Mouse (Mus musculus): ENCODE data around the gene Tmem144. TPM values are rescaled to one million over a fixed set of nuclear protein-coding genes. Genes with fewer than 3 reads are reported as not detected.

The Tmem144 gene
- polyA plus RNA-seq, 1 experiment from 2014 or later: 2.0 TPM

- Histone ChIP-seq H3K36me3 (ENCODE audit: control insufficient read depth, insufficient read depth, low read length) (no peaks in the 10 kb centered on the region), H3K27me3 (ENCODE audit: control insufficient read depth, insufficient read depth, low read length) (no peaks in the 10 kb centered on the region), H3K4me2 (no peak overlapping the region), H3K9ac (ENCODE audit: low read length) (no peak overlapping the region), H3K9me3 (ENCODE audit: control insufficient read depth, low read length) (no peaks in the 10 kb centered on the region), H3K27ac (ENCODE audit: low read depth, low read length) (no peak overlapping the region), H3K4me1 (ENCODE audit: control insufficient read depth, insufficient read depth, low read length) (no peaks in the 10 kb centered on the region), H3K4me3 (ENCODE audit: low read depth, low read length) (no peak overlapping the region)
- DNase-seq (ENCODE audit: low spot score, missing footprints) (no peak), ATAC-seq (ENCODE audit: low FRiP score) (no peak)
- WGBS: 96% methylated on average over 7 of the region's 7 CpGs
Observed at GRCm38 (mm10) chr3:79823176-79823575, 29.4 kb downstream of the Tmem144 start.

GRCm38 (mm10) chr3:79821131-79821530 lies 31.4 kb downstream of the Tmem144 start:
- H3K4me2 ChIP-seq: no peak overlapping the region
- H3K4me3 ChIP-seq (ENCODE audit: low read depth, low read length): no peak overlapping the region
- WGBS: 93% methylated on average over 16 of the region's 16 CpGs
- no peaks in the 10 kb centered on the region for H3K36me3 ChIP-seq (ENCODE audit: control insufficient read depth, insufficient read depth, low read length)
- H3K9ac ChIP-seq (ENCODE audit: low read length): no peak overlapping the region
- DNase-seq (ENCODE audit: low spot score, missing footprints) (no peak), ATAC-seq (ENCODE audit: low FRiP score) (no peak)
- H3K4me1 ChIP-seq (ENCODE audit: control insufficient read depth, insufficient read depth, low read length): no peaks in the 10 kb centered on the region
- H3K27ac ChIP-seq (ENCODE audit: low read depth, low read length): no peak overlapping the region
- no peaks in the 10 kb centered on the region for H3K27me3 ChIP-seq (ENCODE audit: control insufficient read depth, insufficient read depth, low read length)
- no peaks in the 10 kb centered on the region for H3K9me3 ChIP-seq (ENCODE audit: control insufficient read depth, low read length)

- H3K27me3 ChIP-seq (ENCODE audit: control insufficient read depth, insufficient read depth, low read length): no peaks in the 10 kb centered on the region
- ATAC-seq (ENCODE audit: low FRiP score) (no peak), DNase-seq (ENCODE audit: low spot score, missing footprints) (no peak)
- WGBS: 87% methylated on average over 14 of the region's 14 CpGs
- no peak overlapping the region for H3K27ac ChIP-seq (ENCODE audit: low read depth, low read length)
- no peaks in the 10 kb centered on the region for H3K36me3 ChIP-seq (ENCODE audit: control insufficient read depth, insufficient read depth, low read length)
- H3K4me1 ChIP-seq (ENCODE audit: control insufficient read depth, insufficient read depth, low read length): no peaks in the 10 kb centered on the region
- H3K9me3 ChIP-seq (ENCODE audit: control insufficient read depth, low read length): no peaks in the 10 kb centered on the region
- H3K4me3 ChIP-seq (ENCODE audit: low read depth, low read length): no peak overlapping the region
- H3K4me2 ChIP-seq: no peak overlapping the region
- H3K9ac ChIP-seq (ENCODE audit: low read length): no peak overlapping the region
Observed at GRCm38 (mm10) chr3:79818202-79818995, 34.2 kb downstream of the Tmem144 start.

GRCm38 (mm10) chr3:79816229-79816628 lies 36.3 kb downstream of the Tmem144 start:
- Histone ChIP-seq H3K36me3 (ENCODE audit: control insufficient read depth, insufficient read depth, low read length) (no peaks in the 10 kb centered on the region), H3K4me1 (ENCODE audit: control insufficient read depth, insufficient read depth, low read length) (no peaks in the 10 kb centered on the region), H3K9me3 (ENCODE audit: control insufficient read depth, low read length) (no peaks in the 10 kb centered on the region), H3K4me3 (ENCODE audit: low read depth, low read length) (no peak overlapping the region), H3K9ac (ENCODE audit: low read length) (no peak overlapping the region), H3K4me2 (no peak overlapping the region), H3K27me3 (ENCODE audit: control insufficient read depth, insufficient read depth, low read length) (no peaks in the 10 kb centered on the region), H3K27ac (ENCODE audit: low read depth, low read length) (no peak overlapping the region)
- WGBS: 67% methylated on average over 4 of the region's 4 CpGs
- DNase-seq (ENCODE audit: low spot score, missing footprints): no peak
- ATAC-seq (ENCODE audit: low FRiP score): peak; percentile 35; the same call in 1 of the 2 replicates

GRCm38 (mm10) chr3:79813814-79814490 lies 38.6 kb downstream of the Tmem144 start:
- Histone ChIP-seq H3K27ac (ENCODE audit: low read depth, low read length) (no peak overlapping the region), H3K4me3 (ENCODE audit: low read depth, low read length) (no peak overlapping the region), H3K9me3 (ENCODE audit: control insufficient read depth, low read length) (no peaks in the 10 kb centered on the region), H3K9ac (ENCODE audit: low read length) (no peak overlapping the region), H3K4me1 (ENCODE audit: control insufficient read depth, insufficient read depth, low read length) (no peaks in the 10 kb centered on the region), H3K27me3 (ENCODE audit: control insufficient read depth, insufficient read depth, low read length) (no peaks in the 10 kb centered on the region), H3K36me3 (ENCODE audit: control insufficient read depth, insufficient read depth, low read length) (no peaks in the 10 kb centered on the region), H3K4me2 (no peak overlapping the region)
- DNase-seq (ENCODE audit: low spot score, missing footprints): peak; percentile 98
- peak; percentile 81 for ATAC-seq (ENCODE audit: low FRiP score)
- 28% methylated on average over 19 of the region's 19 CpGs for WGBS

GRCm38 (mm10) chr3:79812042-79812441 lies 40.5 kb downstream of the Tmem144 start:
- Histone ChIP-seq H3K9me3 (ENCODE audit: control insufficient read depth, low read length) (no peaks in the 10 kb centered on the region), H3K4me2 (no peak overlapping the region), H3K27me3 (ENCODE audit: control insufficient read depth, insufficient read depth, low read length) (no peaks in the 10 kb centered on the region), H3K27ac (ENCODE audit: low read depth, low read length) (no peak overlapping the region), H3K9ac (ENCODE audit: low read length) (no peak overlapping the region), H3K4me1 (ENCODE audit: control insufficient read depth, insufficient read depth, low read length) (no peaks in the 10 kb centered on the region), H3K36me3 (ENCODE audit: control insufficient read depth, insufficient read depth, low read length) (no peaks in the 10 kb centered on the region), H3K4me3 (ENCODE audit: low read depth, low read length) (no peak overlapping the region)
- 80% methylated on average over 2 of the region's 2 CpGs for WGBS
- ATAC-seq (ENCODE audit: low FRiP score) (no peak), DNase-seq (ENCODE audit: low spot score, missing footprints) (no peak)

GRCm38 (mm10) chr3:79811632-79812031 lies 40.9 kb downstream of the Tmem144 start:
- Histone ChIP-seq H3K9ac (ENCODE audit: low read length) (no peak overlapping the region), H3K4me2 (no peak overlapping the region), H3K9me3 (ENCODE audit: control insufficient read depth, low read length) (no peaks in the 10 kb centered on the region), H3K4me1 (ENCODE audit: control insufficient read depth, insufficient read depth, low read length) (no peaks in the 10 kb centered on the region), H3K27me3 (ENCODE audit: control insufficient read depth, insufficient read depth, low read length) (no peaks in the 10 kb centered on the region), H3K4me3 (ENCODE audit: low read depth, low read length) (no peak overlapping the region), H3K36me3 (ENCODE audit: control insufficient read depth, insufficient read depth, low read length) (no peaks in the 10 kb centered on the region), H3K27ac (ENCODE audit: low read depth, low read length) (no peak overlapping the region)
- DNase-seq (ENCODE audit: low spot score, missing footprints) (no peak), ATAC-seq (ENCODE audit: low FRiP score) (no peak)
- WGBS: 43% methylated on average over 3 of the region's 3 CpGs

GRCm38 (mm10) chr3:79810563-79810962 lies 42.0 kb downstream of the Tmem144 start:
- no peaks in the 10 kb centered on the region for H3K36me3 ChIP-seq (ENCODE audit: control insufficient read depth, insufficient read depth, low read length)
- no peak overlapping the region for H3K4me3 ChIP-seq (ENCODE audit: low read depth, low read length)
- no peak overlapping the region for H3K27ac ChIP-seq (ENCODE audit: low read depth, low read length)
- H3K9ac ChIP-seq (ENCODE audit: low read length): no peak overlapping the region
- H3K4me1 ChIP-seq (ENCODE audit: control insufficient read depth, insufficient read depth, low read length): no peaks in the 10 kb centered on the region
- H3K9me3 ChIP-seq (ENCODE audit: control insufficient read depth, low read length): no peaks in the 10 kb centered on the region
- ATAC-seq (ENCODE audit: low FRiP score): no peak
- no peak for DNase-seq (ENCODE audit: low spot score, missing footprints)
- 76% methylated on average over 6 of the region's 6 CpGs for WGBS
- H3K4me2 ChIP-seq: no peak overlapping the region
- no peaks in the 10 kb centered on the region for H3K27me3 ChIP-seq (ENCODE audit: control insufficient read depth, insufficient read depth, low read length)

GRCm38 (mm10) chr3:79809180-79809567 lies 43.4 kb downstream of the Tmem144 start:
- H3K27ac ChIP-seq (ENCODE audit: low read depth, low read length): no peak overlapping the region
- H3K4me2 ChIP-seq: no peak overlapping the region
- ATAC-seq (ENCODE audit: low FRiP score): peak; percentile 78
- H3K27me3 ChIP-seq (ENCODE audit: control insufficient read depth, insufficient read depth, low read length): no peaks in the 10 kb centered on the region
- H3K9ac ChIP-seq (ENCODE audit: low read length): no peak overlapping the region
- H3K4me1 ChIP-seq (ENCODE audit: control insufficient read depth, insufficient read depth, low read length): no peaks in the 10 kb centered on the region
- H3K9me3 ChIP-seq (ENCODE audit: control insufficient read depth, low read length): no peaks in the 10 kb centered on the region
- 19% methylated on average over 4 of the region's 4 CpGs for WGBS
- no peaks in the 10 kb centered on the region for H3K36me3 ChIP-seq (ENCODE audit: control insufficient read depth, insufficient read depth, low read length)
- no peak overlapping the region for H3K4me3 ChIP-seq (ENCODE audit: low read depth, low read length)
- DNase-seq (ENCODE audit: low spot score, missing footprints): peak; percentile 98
